Mouse (Mus musculus): ENCODE measurements around the gene Adcy6. TPM values are rescaled to one million over a fixed set of nuclear protein-coding genes. Genes with fewer than 3 reads are reported as not detected.

Adcy6 gene
- polyA plus RNA-seq, 2 experiments, result 14.3 to 74.0 TPM

DNA sequence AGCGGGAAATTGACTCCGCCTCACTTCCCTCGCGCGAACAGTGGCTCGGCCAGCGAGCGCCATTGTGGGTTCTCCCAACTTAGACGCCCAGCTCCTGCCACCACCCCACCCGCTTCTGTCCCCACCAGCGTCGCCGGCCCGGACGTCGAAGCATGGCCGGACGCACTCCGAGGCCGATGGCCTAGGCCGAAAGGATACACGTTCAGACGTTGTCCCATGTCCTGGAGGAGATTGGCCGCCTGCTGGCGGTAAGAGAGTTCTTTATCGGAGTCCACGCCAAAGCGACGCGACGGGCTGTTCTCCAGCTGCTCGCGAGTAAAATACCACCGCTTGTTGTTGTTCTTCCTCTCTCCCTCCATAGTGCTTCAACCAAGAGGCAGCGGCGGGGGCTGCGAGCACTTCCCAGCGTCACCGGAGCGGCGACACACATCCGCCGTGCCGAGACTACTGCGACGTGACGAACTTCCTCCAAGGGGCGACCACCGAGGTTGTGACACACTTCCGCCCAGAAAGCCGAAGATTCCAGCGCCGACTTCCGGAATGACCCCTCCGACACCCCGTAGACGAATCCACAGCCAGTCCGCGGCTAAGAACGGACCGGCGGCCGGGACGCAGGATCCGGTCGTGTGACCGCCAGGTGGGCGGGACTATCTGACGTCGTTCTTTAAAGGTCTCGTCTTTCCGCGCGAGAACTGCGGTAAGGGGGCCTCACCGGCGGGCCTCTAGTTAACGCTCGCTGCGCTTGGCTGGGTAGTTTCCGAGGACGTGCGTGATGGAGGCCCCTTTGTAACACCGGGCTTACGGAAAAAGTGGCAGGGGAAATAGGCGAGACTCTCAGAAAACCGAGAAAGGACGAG is 42.4 kb downstream of the Adcy6 start:
- peak overlapping the region; percentile 89 for H3K9ac ChIP-seq (ENCODE audit: low read depth, low read length, severe bottlenecking)
- ATAC-seq (ENCODE audit: low FRiP score, low read depth), result peak; percentile 97
- under 1% methylated on average over 86 of the region's 88 CpGs for WGBS

DNA sequence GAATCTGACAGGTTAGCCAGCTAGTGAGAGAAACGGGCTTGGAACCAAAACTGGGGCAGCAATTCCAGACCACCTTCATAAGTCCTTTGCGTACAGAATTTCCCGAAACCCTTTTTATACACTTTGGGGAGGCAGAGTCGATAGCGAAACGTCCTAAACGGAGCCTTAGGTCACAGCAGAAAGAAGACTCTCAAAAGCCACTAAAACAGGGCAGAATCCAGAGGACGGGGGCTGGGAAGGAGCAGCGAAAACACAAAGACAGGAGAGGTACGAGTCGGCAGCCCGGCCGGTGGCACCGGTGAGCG is 43.0 kb downstream of the Adcy6 start:
- ATAC-seq (ENCODE audit: low FRiP score, low read depth) (no peak), DNase-seq (ENCODE audit: low spot score) (no peak)
- Histone ChIP-seq H3K27me3 (ENCODE audit: control insufficient read depth, insufficient read depth, low read length) (no peaks in the 10 kb centered on the region), H3K4me2 (replicated peaks; ENCODE audit: low read depth, low read length, severe bottlenecking) (peak overlapping the region; percentile 91), H3K4me1 (ENCODE audit: control insufficient read depth, insufficient read depth, low read length) (peaks cover 25% of the 10 kb centered on the region), H3K4me3 (replicated peaks; ENCODE audit: low read length) (peak overlapping the region; percentile 95), H3K36me3 (ENCODE audit: control insufficient read depth, insufficient read depth, low read length) (peaks cover 20% of the 10 kb centered on the region), H3K9me3 (ENCODE audit: control insufficient read depth, low read length) (no peaks in the 10 kb centered on the region), H3K9ac (ENCODE audit: low read depth, low read length, severe bottlenecking) (peak overlapping the region; percentile 89), H3K27ac (replicated peaks; ENCODE audit: low read depth, low read length) (peak overlapping the region; percentile 91)
- no peak for TF ChIP-seq POLR2A (IDR thresholded peaks at IDR 0.05; ENCODE audit: borderline replicate concordance, extremely low read depth, insufficient read depth, insufficient read length)
- 3% methylated on average over 15 of the region's 15 CpGs for WGBS

More for the DNA sequence above, 42.4 kb downstream of the Adcy6 start:
- peak; percentile 98; the same call in 1 of the 2 replicates for TF ChIP-seq POLR2A (IDR thresholded peaks at IDR 0.05; ENCODE audit: borderline replicate concordance, extremely low read depth, insufficient read depth, insufficient read length)
- Histone ChIP-seq H3K4me1 (ENCODE audit: control insufficient read depth, insufficient read depth, low read length) (peaks cover 25% of the 10 kb centered on the region), H3K27ac (replicated peaks; ENCODE audit: low read depth, low read length) (peak overlapping the region; percentile 91), H3K9me3 (ENCODE audit: control insufficient read depth, low read length) (no peaks in the 10 kb centered on the region), H3K36me3 (ENCODE audit: control insufficient read depth, insufficient read depth, low read length) (peaks cover 19% of the 10 kb centered on the region), H3K4me2 (replicated peaks; ENCODE audit: low read depth, low read length, severe bottlenecking) (peak overlapping the region; percentile 91), H3K27me3 (ENCODE audit: control insufficient read depth, insufficient read depth, low read length) (no peaks in the 10 kb centered on the region), H3K4me3 (replicated peaks; ENCODE audit: low read length) (peak overlapping the region; percentile 95)
- DNase-seq (ENCODE audit: low spot score), result peak; percentile 98

DNA sequence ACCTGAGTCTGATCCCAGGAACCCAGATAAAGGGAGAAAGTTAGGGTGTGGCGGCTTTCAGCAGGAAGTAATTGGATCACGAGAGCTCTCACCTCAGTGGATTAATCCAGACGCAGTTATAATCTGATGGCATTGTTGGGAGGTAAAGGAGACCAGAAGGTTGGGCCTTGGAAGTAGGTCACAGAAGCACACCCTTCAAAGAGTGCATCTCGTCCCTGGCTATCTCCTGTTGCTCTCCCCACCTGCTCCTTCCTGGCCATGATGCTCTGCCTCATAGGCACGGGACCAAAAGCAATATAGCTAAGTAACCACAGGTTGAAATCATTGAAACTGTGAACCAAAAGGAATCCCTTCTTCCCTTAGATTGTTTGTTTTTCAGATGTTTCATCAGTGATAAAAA is 52.7 kb downstream of the Adcy6 start:
- no peaks in the 10 kb centered on the region for H3K27me3 ChIP-seq (ENCODE audit: control insufficient read depth, insufficient read depth, low read length)
- DNase-seq (ENCODE audit: low spot score) (no peak), ATAC-seq (ENCODE audit: low FRiP score, low read depth) (no peak)
- H3K9me3 ChIP-seq (ENCODE audit: control insufficient read depth, low read length), result no peaks in the 10 kb centered on the region
- TF ChIP-seq POLR2A (IDR thresholded peaks at IDR 0.05; ENCODE audit: borderline replicate concordance, extremely low read depth, insufficient read depth, insufficient read length), result no peak
- no peak overlapping the region for H3K27ac ChIP-seq (replicated peaks; ENCODE audit: low read depth, low read length)
- H3K36me3 ChIP-seq (ENCODE audit: control insufficient read depth, insufficient read depth, low read length), result peaks cover 78% of the 10 kb centered on the region
- H3K4me3 ChIP-seq (replicated peaks; ENCODE audit: low read length), result no peak overlapping the region
- H3K4me1 ChIP-seq (ENCODE audit: control insufficient read depth, insufficient read depth, low read length), result no peaks in the 10 kb centered on the region
- no peak overlapping the region for H3K9ac ChIP-seq (ENCODE audit: low read depth, low read length, severe bottlenecking)
- WGBS, result 97% methylated on average over 5 of the region's 5 CpGs
- no peak overlapping the region for H3K4me2 ChIP-seq (replicated peaks; ENCODE audit: low read depth, low read length, severe bottlenecking)

DNA sequence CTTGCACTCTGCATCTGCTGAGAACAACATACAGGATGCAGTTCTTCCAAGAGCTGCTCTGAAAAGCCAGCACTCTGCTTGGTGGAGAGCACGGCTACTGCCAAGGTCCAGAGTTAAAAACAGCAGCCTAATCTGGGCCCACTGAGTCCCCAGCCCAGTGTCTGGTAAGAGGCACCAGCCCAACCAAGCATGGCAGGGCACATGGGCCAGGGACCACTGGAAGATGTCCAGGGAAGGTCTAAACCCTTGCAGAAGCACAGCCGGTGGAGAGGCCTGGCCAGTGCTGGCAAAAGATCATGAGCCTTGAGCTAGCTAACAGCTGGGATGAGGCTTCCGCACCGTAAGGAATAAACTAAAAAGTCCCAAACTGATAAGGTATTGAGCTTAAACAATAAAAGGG is 54.0 kb downstream of the Adcy6 start:
- DNase-seq (ENCODE audit: low spot score) (no peak), ATAC-seq (ENCODE audit: low FRiP score, low read depth) (no peak)
- Histone ChIP-seq H3K27ac (replicated peaks; ENCODE audit: low read depth, low read length) (no peak overlapping the region), H3K4me1 (ENCODE audit: control insufficient read depth, insufficient read depth, low read length) (no peaks in the 10 kb centered on the region), H3K9me3 (ENCODE audit: control insufficient read depth, low read length) (no peaks in the 10 kb centered on the region), H3K36me3 (ENCODE audit: control insufficient read depth, insufficient read depth, low read length) (peaks cover 84% of the 10 kb centered on the region), H3K9ac (ENCODE audit: low read depth, low read length, severe bottlenecking) (no peak overlapping the region), H3K4me3 (replicated peaks; ENCODE audit: low read length) (no peak overlapping the region), H3K4me2 (replicated peaks; ENCODE audit: low read depth, low read length, severe bottlenecking) (no peak overlapping the region), H3K27me3 (ENCODE audit: control insufficient read depth, insufficient read depth, low read length) (no peaks in the 10 kb centered on the region)
- no peak for TF ChIP-seq POLR2A (IDR thresholded peaks at IDR 0.05; ENCODE audit: borderline replicate concordance, extremely low read depth, insufficient read depth, insufficient read length)
- WGBS, result 93% methylated on average over 4 of the region's 4 CpGs

DNA sequence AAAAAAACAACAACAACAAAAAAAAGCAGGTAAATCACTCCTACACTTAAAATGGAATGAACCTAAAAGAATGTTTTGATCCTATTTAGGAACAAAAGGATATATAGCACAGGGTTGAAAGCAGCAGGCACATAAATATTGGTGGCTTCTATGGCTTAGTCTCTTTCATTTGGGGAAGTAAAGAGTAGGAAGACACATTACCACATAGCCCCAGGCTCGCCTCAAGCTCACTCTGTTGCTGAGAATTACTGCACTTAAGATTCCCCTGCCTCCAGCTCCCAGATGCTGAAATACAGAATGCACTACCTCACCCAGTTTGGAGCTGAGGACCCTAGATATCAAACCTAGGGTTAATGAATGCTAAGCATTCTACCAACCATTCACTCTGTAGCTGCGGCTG is 57.1 kb downstream of the Adcy6 start:
- no peak overlapping the region for H3K27ac ChIP-seq (replicated peaks; ENCODE audit: low read depth, low read length)
- no peak for TF ChIP-seq POLR2A (IDR thresholded peaks at IDR 0.05; ENCODE audit: borderline replicate concordance, extremely low read depth, insufficient read depth, insufficient read length)
- 87% methylated on average over 2 of the region's 2 CpGs for WGBS
- no peaks in the 10 kb centered on the region for H3K4me1 ChIP-seq (ENCODE audit: control insufficient read depth, insufficient read depth, low read length)
- H3K9me3 ChIP-seq (ENCODE audit: control insufficient read depth, low read length), result no peaks in the 10 kb centered on the region
- no peak overlapping the region for H3K4me2 ChIP-seq (replicated peaks; ENCODE audit: low read depth, low read length, severe bottlenecking)
- ATAC-seq (ENCODE audit: low FRiP score, low read depth) (no peak), DNase-seq (ENCODE audit: low spot score) (no peak)
- H3K4me3 ChIP-seq (replicated peaks; ENCODE audit: low read length), result no peak overlapping the region
- H3K27me3 ChIP-seq (ENCODE audit: control insufficient read depth, insufficient read depth, low read length), result no peaks in the 10 kb centered on the region
- peaks cover 82% of the 10 kb centered on the region for H3K36me3 ChIP-seq (ENCODE audit: control insufficient read depth, insufficient read depth, low read length)
- no peak overlapping the region for H3K9ac ChIP-seq (ENCODE audit: low read depth, low read length, severe bottlenecking)
